Mouse (Mus musculus): Measurements from ENCODE around the gene Lactb.
"Not testable (repeated sequence)": the region's sequence is repeated elsewhere in the genome, so short reads cannot be mapped to it uniquely, and the experiment has no call there.

DNA sequence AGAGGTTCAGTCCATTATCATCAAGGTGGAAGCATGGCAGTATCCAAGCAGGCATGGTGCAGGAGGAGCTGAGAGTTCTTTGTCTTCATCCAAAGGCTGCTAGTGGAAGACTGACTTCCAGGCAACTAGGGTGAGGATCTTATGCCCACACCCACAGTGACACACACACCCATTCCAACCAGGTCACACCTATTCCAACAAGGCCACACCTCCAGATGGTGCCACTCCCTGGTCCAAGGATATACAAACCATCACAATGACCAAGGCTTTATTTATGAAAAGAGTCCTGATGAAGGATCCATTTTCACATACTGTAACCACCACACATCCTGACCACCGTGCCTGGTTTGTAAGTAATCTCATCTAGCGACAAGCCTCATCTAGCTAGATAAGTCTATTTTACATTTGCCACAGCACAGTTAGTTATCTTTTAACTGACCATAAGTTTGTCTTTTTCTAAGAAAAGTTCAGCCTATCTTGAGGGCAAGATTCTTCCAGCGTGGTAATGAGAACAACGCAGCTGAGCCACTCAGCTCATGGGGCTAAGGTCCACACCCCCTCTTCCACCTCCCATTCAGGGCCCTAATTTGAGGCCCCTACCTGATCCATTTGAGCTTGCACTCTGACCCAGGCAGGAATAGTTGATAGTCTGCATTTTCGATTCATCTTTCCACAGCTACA, 61.9 kb downstream of the Lactb start:
- TF ChIP-seq GATA1, TAL1 (IDR thresholded peaks at IDR 0.05; ENCODE audit: low read length): not testable (repeated sequence)
